Mouse (Mus musculus) megakaryocyte progenitor cell, adult 5-6 weeks (primary cell): ENCODE data around the gene Krt15. TPM values are rescaled to one million over a fixed set of nuclear protein-coding genes. Genes with fewer than 3 reads are reported as not detected.

Experiments used
- ATAC-seq: replicated peaks from 2 replicates; pipeline ENCODE4 v1.8.0; 2016; ENCODE audit warnings: mild to moderate bottlenecking, moderate TSS enrichment, inconsistent platforms; ENCODE audit not compliant: poor library complexity
- total RNA-seq, 2 experiments: library from RNA; stranded (forward) in 1 of 2; stranded (reverse) in 1 of 2; fragments of 157-497, 149-512 nt in 1 of 2; fragments of 200-1000 nt in 1 of 2; gene quantifications; 2 replicates each; pipeline versions ENCODE4 v1.2.3 to v1.2.4; 2015 to 2017

Gene Krt15
- total RNA-seq (2015) (not detected in 2 replicates), total RNA-seq (2017) (not detected in 2 replicates)

- ATAC-seq: no peak
Measured at GRCm38 (mm10) chr11:100135731-100136130, at the start of gene Krt15. TSS of gene Krt15 (minus strand) at chr11:100135928.

GRCm38 (mm10) chr11:100181725-100182124 lies 46.0 kb upstream of the Krt15 start:
- ATAC-seq: no peak

- ATAC-seq: no peak
Measured at GRCm38 (mm10) chr11:100179260-100179659, 43.5 kb upstream of the Krt15 start.

GRCm38 (mm10) chr11:100178307-100178706 lies 42.6 kb upstream of the Krt15 start:
- ATAC-seq: no peak

- ATAC-seq: no peak
Measured at GRCm38 (mm10) chr11:100176791-100177190, 41.1 kb upstream of the Krt15 start.

- ATAC-seq: peak; percentile 80
Measured at GRCm38 (mm10) chr11:100168765-100169762, 33.3 kb upstream of the Krt15 start.

GRCm38 (mm10) chr11:100168071-100168470 lies 32.3 kb upstream of the Krt15 start:
- ATAC-seq: no peak

- no peak for ATAC-seq
Measured at GRCm38 (mm10) chr11:100164392-100164791, 28.7 kb upstream of the Krt15 start.

GRCm38 (mm10) chr11:100157908-100158477 lies 22.3 kb upstream of the Krt15 start:
- no peak for ATAC-seq

GRCm38 (mm10) chr11:100157331-100157730 lies 21.6 kb upstream of the Krt15 start:
- ATAC-seq: no peak

- no peak for ATAC-seq
Measured at GRCm38 (mm10) chr11:100155497-100156255, 19.9 kb upstream of the Krt15 start.

- no peak for ATAC-seq
Measured at GRCm38 (mm10) chr11:100148615-100149330, 13.0 kb upstream of the Krt15 start, which contains the start of gene Krt19. TSS of gene Krt19 (minus strand) at chr11:100148665.

- no peak for ATAC-seq
Measured at GRCm38 (mm10) chr11:100147566-100148353, 12.0 kb upstream of the Krt15 start.

- ATAC-seq: no peak
Measured at GRCm38 (mm10) chr11:100145858-100146560, 10.3 kb upstream of the Krt15 start.

- no peak for ATAC-seq
Measured at GRCm38 (mm10) chr11:100145104-100145503, 9.4 kb upstream of the Krt15 start.

GRCm38 (mm10) chr11:100140966-100141365 lies 5.2 kb upstream of the Krt15 start:
- ATAC-seq: no peak

- ATAC-seq: no peak
Measured at GRCm38 (mm10) chr11:100139391-100139790, 3.7 kb upstream of the Krt15 start.

GRCm38 (mm10) chr11:100138809-100139208 lies 3.1 kb upstream of the Krt15 start:
- no peak for ATAC-seq

- ATAC-seq: no peak
Measured at GRCm38 (mm10) chr11:100137693-100138092, 2.0 kb upstream of the Krt15 start.
